Mouse (Mus musculus) stomach, postnatal 0 days (tissue): ENCODE data around the gene Fbxw24. TPM values are rescaled to one million over a fixed set of nuclear protein-coding genes. Genes with fewer than 3 reads are reported as not detected.
A peak's percentile ranks its signal among the peaks of the same experiment; 100 is the strongest.
"Not testable (repeated sequence)": the region's sequence is repeated elsewhere in the genome, so short reads cannot be mapped to it uniquely, and the experiment has no call there.

Experiments used
- ATAC-seq: fragments of 200-750 bp; cut with Nextera tagmentation; 2 replicates; pipeline ENCODE4 v1.8.0; 2017; ENCODE audit not compliant: low FRiP score, low TSS enrichment
- DNase-seq: peaks from one replicate; pipeline ENCODE4 v3.0.0-alpha.2; 2016; ENCODE audit warnings: low spot score
- H3K27ac ChIP-seq: fragments of 300-500 bp; sonication (generic); replicated peaks from 2 replicates; pipeline ENCODE4 v1.5.1; 2014; ENCODE audit warnings: mild to moderate bottlenecking, control low read depth
- H3K27me3 ChIP-seq: fragments of 300-500 bp; sonication (generic); 2 replicates; pipeline ENCODE4 v1.6.1; 2014; ENCODE audit warnings: low read length; ENCODE audit not compliant: control insufficient read depth, insufficient read depth
- H3K36me3 ChIP-seq: fragments of 300-500 bp; sonication (generic); 2 replicates; pipeline ENCODE4 v1.6.1; 2014; ENCODE audit warnings: low read length, mixed read lengths; ENCODE audit not compliant: control insufficient read depth, insufficient read depth
- H3K4me1 ChIP-seq: fragments of 300-500 bp; sonication (generic); replicated peaks from 2 replicates; pipeline ENCODE4 v1.6.1; 2014; ENCODE audit warnings: antibody characterized with exemption; ENCODE audit not compliant: control insufficient read depth, insufficient read depth
- H3K4me2 ChIP-seq: fragments of 300-500 bp; sonication (generic); replicated peaks from 2 replicates; pipeline ENCODE4 v1.6.1; 2014; ENCODE audit warnings: low read depth, mild to moderate bottlenecking, control low read depth, moderate library complexity
- H3K4me3 ChIP-seq: fragments of 300-500 bp; sonication (generic); 2 replicates; pipeline ENCODE4 v1.5.1; 2014; ENCODE audit warnings: low read depth, low read length, control low read depth
- H3K9ac ChIP-seq: fragments of 300-500 bp; sonication (generic); 2 replicates; pipeline ENCODE4 v1.6.1; 2014; ENCODE audit warnings: mild to moderate bottlenecking, low read length, control low read depth, mixed read lengths
- H3K9me3 ChIP-seq: fragments of 300-500 bp; sonication (generic); 2 replicates; pipeline ENCODE4 v1.6.1; 2016; ENCODE audit warnings: low read length; ENCODE audit not compliant: control insufficient read depth
- CTCF ChIP-seq: IDR thresholded peaks from 2 replicates; pipeline ENCODE4 v1.5.1; 2016; ENCODE audit warnings: antibody characterized with exemption, low read depth, mild to moderate bottlenecking, moderate library complexity
- EP300 ChIP-seq: optimal IDR thresholded peaks from 2 replicates; pipeline ENCODE3; 2016; ENCODE audit warnings: antibody characterized with exemption
- WGBS: fragments of 180-500 bp; shearing (Covaris S2); extraction: QIAGEN DNeasy Blood & Tissue Kit; methylation state at CpG from one replicate; pipeline ENCODE4 v1.1.7; 2014; 5-methylcytosine and 5-hydroxymethylcytosine counted together
- polyA plus RNA-seq: library from polyadenylated mRNA; unstranded; fragments of >200 nt; fragmentation: Nextera tagmentation; extraction: Ambion mirVana; gene quantifications from 2 replicates; pipeline ENCODE4 v1.2.1, GENCODE M21; 2015

Fbxw24 gene
- not detected in 2 replicates for polyA plus RNA-seq

GRCm38 (mm10) chr9:109625957-109626356 is at the start of gene Fbxw24:
Gene Fbxw24 (minus strand): TSS chr9:109626057.
- not testable (repeated sequence) for H3K4me1 ChIP-seq, H3K9ac ChIP-seq, H3K4me2 ChIP-seq, H3K27me3 ChIP-seq, ATAC-seq, H3K27ac ChIP-seq, H3K9me3 ChIP-seq, H3K36me3 ChIP-seq, H3K4me3 ChIP-seq, DNase-seq
- 75% methylated on average over 2 of the region's 2 CpGs for WGBS

- not testable (repeated sequence) for H3K9me3 ChIP-seq, ATAC-seq, H3K4me2 ChIP-seq, DNase-seq, H3K4me3 ChIP-seq, H3K4me1 ChIP-seq, H3K27ac ChIP-seq, H3K36me3 ChIP-seq, H3K9ac ChIP-seq, H3K27me3 ChIP-seq
- 70% methylated on average over 2 of the region's 2 CpGs for WGBS
Measured at GRCm38 (mm10) chr9:109664552-109664951, 38.7 kb upstream of the Fbxw24 start, which contains the start of gene Fbxw25. Gene Fbxw25 (minus strand): TSS chr9:109664652.

GRCm38 (mm10) chr9:109606837-109607236 is 19.0 kb downstream of the Fbxw24 start:
- H3K4me1 ChIP-seq, H3K9me3 ChIP-seq, ATAC-seq, H3K4me2 ChIP-seq, H3K4me3 ChIP-seq, H3K27ac ChIP-seq, DNase-seq, H3K27me3 ChIP-seq, H3K9ac ChIP-seq, H3K36me3 ChIP-seq: not testable (repeated sequence)
- TF ChIP-seq CTCF: peak; percentile 50
- 32% methylated on average over 5 of the region's 5 CpGs for WGBS

GRCm38 (mm10) chr9:109602128-109602527 is 23.7 kb downstream of the Fbxw24 start:
- DNase-seq, H3K4me3 ChIP-seq, H3K27ac ChIP-seq, H3K9me3 ChIP-seq, H3K4me1 ChIP-seq, ATAC-seq, H3K27me3 ChIP-seq, H3K36me3 ChIP-seq, H3K9ac ChIP-seq, H3K4me2 ChIP-seq: not testable (repeated sequence)
- TF ChIP-seq CTCF: peak; percentile 42
- WGBS: 54% methylated on average over 2 of the region's 2 CpGs

- Histone ChIP-seq H3K4me3 (no peak overlapping the region), H3K4me1 (no peaks in the 10 kb centered on the region), H3K27ac (no peak overlapping the region), H3K9ac (no peak overlapping the region), H3K27me3 (no peaks in the 10 kb centered on the region), H3K36me3 (no peaks in the 10 kb centered on the region), H3K4me2 (no peak overlapping the region), H3K9me3 (no peaks in the 10 kb centered on the region)
- ATAC-seq: no peak
- TF ChIP-seq EP300 (no peak), CTCF (no peak)
- DNase-seq: no peak
Measured at GRCm38 (mm10) chr9:109597226-109597625, 28.6 kb downstream of the Fbxw24 start.

- no peak overlapping the region for H3K4me3 ChIP-seq
- TF ChIP-seq EP300: no peak
- no peak overlapping the region for H3K4me2 ChIP-seq
- 71% methylated on average over 2 of the region's 2 CpGs for whole genome bisulfite sequencing
- DNase-seq (no peak), ATAC-seq (no peak)
- no peak overlapping the region for H3K9ac ChIP-seq
- no peak overlapping the region for H3K27ac ChIP-seq
- no peaks in the 10 kb centered on the region for H3K4me1 ChIP-seq
- H3K27me3 ChIP-seq: no peaks in the 10 kb centered on the region
- no peaks in the 10 kb centered on the region for H3K9me3 ChIP-seq
- no peaks in the 10 kb centered on the region for H3K36me3 ChIP-seq
Measured at GRCm38 (mm10) chr9:109594866-109595265, 31.0 kb downstream of the Fbxw24 start.

- not testable (repeated sequence) for H3K27ac ChIP-seq, H3K9ac ChIP-seq, H3K27me3 ChIP-seq, H3K36me3 ChIP-seq, H3K4me3 ChIP-seq, DNase-seq, ATAC-seq, H3K4me2 ChIP-seq, H3K4me1 ChIP-seq, H3K9me3 ChIP-seq
- 82% methylated on average over 4 of the region's 4 CpGs for WGBS
Measured at GRCm38 (mm10) chr9:109568162-109568561, 57.7 kb downstream of the Fbxw24 start, which contains the start of gene Fbxw15. Gene Fbxw15 (minus strand): TSS chr9:109568262.
